Mouse (Mus musculus) CH12.LX (cell line): ENCODE data around the gene Gpr6.

ENCODE experiments used
- CTCF ChIP-seq, 2 experiments: IDR thresholded peaks in 1 of 2; conservative IDR thresholded peaks in 1 of 2; 2 replicates each; pipeline ENCODE4 v1.5.1; 2011 to 2012; ENCODE audit warnings: low read depth in 2 of 2, low read length in 2 of 2, improper control_type of control experiment in 1 of 2, inconsistent platforms in 1 of 2, mild to moderate bottlenecking in 1 of 2, moderate library complexity in 1 of 2
- GABPA ChIP-seq: IDR thresholded peaks from 2 replicates; pipeline ENCODE4 v1.6.1; 2012; ENCODE audit warnings: low read depth, low read length, improper control_type of control experiment, inconsistent platforms; ENCODE audit not compliant: insufficient replicate concordance
- HCFC1 ChIP-seq: IDR thresholded peaks from 2 replicates; pipeline ENCODE4 v1.6.1; 2012; ENCODE audit warnings: low read depth, mild to moderate bottlenecking, inconsistent platforms, low read length, improper control_type of control experiment
- KAT2A ChIP-seq: IDR thresholded peaks from 2 replicates; pipeline ENCODE4 v1.6.1; 2012; ENCODE audit warnings: low read length, improper control_type of control experiment, inconsistent platforms; ENCODE audit not compliant: insufficient replicate concordance
- ZC3H11A ChIP-seq: IDR thresholded peaks from 2 replicates; pipeline ENCODE4 v1.6.1; 2012; ENCODE audit warnings: low read depth, mild to moderate bottlenecking, inconsistent platforms, low read length, improper control_type of control experiment
- ZKSCAN1 ChIP-seq: IDR thresholded peaks from 2 replicates; pipeline ENCODE4 v1.6.1; 2012; ENCODE audit warnings: low read depth, inconsistent platforms, low read length, improper control_type of control experiment, borderline replicate concordance

DNA sequence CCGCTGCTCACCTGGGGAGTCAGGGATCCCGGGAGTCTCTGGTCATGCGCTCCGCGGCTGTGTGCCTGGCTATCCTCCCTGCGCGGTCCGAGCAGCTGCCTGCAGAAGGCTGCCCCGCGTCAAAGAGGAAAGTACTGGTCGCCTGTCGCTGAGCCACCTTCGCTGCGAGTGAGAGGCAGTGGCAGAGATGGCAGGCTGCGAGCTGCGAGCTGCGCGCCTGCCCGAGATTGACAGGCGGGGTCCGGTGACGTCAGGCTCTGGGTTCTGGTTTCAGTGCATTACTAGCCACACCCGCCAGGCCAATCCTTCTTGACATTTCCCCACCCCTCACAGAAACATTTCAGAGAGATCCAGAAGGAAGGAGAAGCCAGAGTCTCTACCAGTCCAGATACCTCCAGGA is at the start of gene Gpr6:
- TF ChIP-seq CTCF (conservative IDR thresholded peaks at IDR 0.05 in 1 of 2, IDR thresholded peaks at IDR 0.05 in 1 of 2; ENCODE audit: low read depth in 2 of 2, low read length in 2 of 2) (no peak), ZC3H11A (no peak), HCFC1 (no peak), GABPA (no peak), KAT2A (no peak), ZKSCAN1 (no peak)
